In the genomic region with DNA sequence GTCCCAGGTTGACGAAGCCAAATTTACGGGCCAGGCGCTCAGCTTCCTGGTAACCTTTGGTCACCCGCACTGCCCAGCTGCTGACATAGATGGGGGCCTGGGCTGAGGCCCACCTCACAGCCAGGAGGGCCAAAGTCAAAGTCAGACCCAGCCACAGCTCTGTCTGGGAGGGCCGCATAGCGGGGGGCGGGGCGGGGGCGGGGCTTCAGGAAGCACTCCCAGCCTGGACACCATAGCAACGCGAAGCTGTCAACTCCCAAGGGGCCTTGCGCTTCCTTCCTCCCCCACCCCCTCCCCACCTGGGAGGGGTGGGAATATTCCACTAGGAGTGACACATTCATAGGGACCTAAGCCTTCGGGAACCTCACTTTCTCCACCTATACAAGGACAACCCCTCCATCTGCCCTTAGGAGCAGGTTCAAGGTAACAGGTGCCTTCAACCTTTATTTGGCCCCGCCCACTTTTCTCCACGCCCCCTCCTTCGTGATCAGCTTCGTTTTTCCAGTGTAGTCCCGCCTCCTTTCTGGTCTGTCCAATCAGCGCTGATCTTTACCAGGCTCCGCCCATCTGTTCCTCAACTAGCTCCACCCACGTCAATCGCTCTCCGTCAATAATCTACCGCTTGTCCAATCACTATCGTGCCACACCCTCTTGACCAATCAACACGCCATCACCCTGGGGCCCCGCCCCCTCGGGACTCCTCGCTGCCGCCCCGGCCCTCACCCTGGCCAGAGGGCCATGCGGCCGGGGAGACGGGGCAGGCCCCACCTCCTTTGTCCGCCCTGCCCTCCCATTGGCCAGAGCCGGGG, we compare ENCODE assay signal across 8 mouse cellular contexts. TPM values are rescaled to one million over a fixed set of nuclear protein-coding genes. Genes with fewer than 3 reads are reported as not detected.
DNase-seq lines count a peak whose midpoint lies in the region; ATAC-seq and TF ChIP-seq lines count a peak whose summit lies in the region.

A gene (minus strand): TSS at position 226 of the 809 bp plus-strand sequence.
A gene (plus strand): TSS at position 681 of the 809 bp plus-strand sequence.

- H3K27ac ChIP-seq in CH12.LX (ENCODE audit: insufficient read depth, low read depth): no peak within 1 kb of the TSS
- H3K27ac ChIP-seq in forebrain, embryonic 11.5 days (ENCODE audit: low read depth, low read length): no peak within 1 kb of the TSS
- no peak within 1 kb of the TSS for H3K27ac ChIP-seq in heart, embryonic 16.5 days (ENCODE audit: low read length)
- peak within 1 kb of the TSS; percentile 94 for H3K27ac ChIP-seq in liver, embryonic 15.5 days (replicated peaks)
- H3K27ac ChIP-seq in neural tube, embryonic 13.5 days (replicated peaks): no peak within 1 kb of the TSS
- H3K27ac ChIP-seq in testis, adult 2 months (ENCODE audit: control insufficient read depth, insufficient read depth, low read depth, low read length): peak within 1 kb of the TSS; percentile 98

- DNase-seq in CH12.LX (ENCODE audit: extremely low read depth): peak; percentile 98
- peak; percentile 98 for DNase-seq in c-Kit-positive CD71-positive TER-119-negative erythroid progenitor cells, embryonic 14.5 days (ENCODE audit: low read depth)
- DNase-seq in forebrain, embryonic 11.5 days (ENCODE audit: low spot score): peak; percentile 99
- peak; percentile 98 for DNase-seq in kidney, postnatal 36 days

- peak within 1 kb of the TSS; percentile 63 for H3K4me2 ChIP-seq in CH12.LX (ENCODE audit: insufficient read depth, low read depth, poor library complexity, severe bottlenecking)
- peak within 1 kb of the TSS; percentile 96 for H3K4me2 ChIP-seq in forebrain, embryonic 11.5 days (ENCODE audit: low read depth, low read length, severe bottlenecking)
- peak within 1 kb of the TSS; percentile 74 for H3K4me2 ChIP-seq in heart, embryonic 16.5 days (ENCODE audit: low read depth, low read length)
- peak within 1 kb of the TSS; percentile 96 for H3K4me2 ChIP-seq in liver, embryonic 15.5 days
- peak within 1 kb of the TSS; percentile 80 for H3K4me2 ChIP-seq in neural tube, embryonic 13.5 days

- H3K4me3 ChIP-seq in CH12.LX (replicated peaks in 1 of 3; ENCODE audit: low read depth in 2 of 3, low read length in 2 of 3, poor library complexity in 1 of 3): peak within 1 kb of the TSS; percentile 55 to 71 (median 55)
- peak within 1 kb of the TSS; percentile 39 for H3K4me3 ChIP-seq in forebrain, embryonic 11.5 days (ENCODE audit: low read depth, low read length)
- H3K4me3 ChIP-seq in heart, embryonic 16.5 days (ENCODE audit: low read length): peak within 1 kb of the TSS; percentile 46
- peak within 1 kb of the TSS; percentile 68 for H3K4me3 ChIP-seq in liver, embryonic 15.5 days (replicated peaks)
- peak within 1 kb of the TSS; percentile 48 for H3K4me3 ChIP-seq in neural tube, embryonic 13.5 days
- H3K4me3 ChIP-seq in testis, adult 2 months (ENCODE audit: control insufficient read depth, low read depth, low read length): peak within 1 kb of the TSS; percentile 97

- no peak; the same call in 1 of the 2 replicates for TF ChIP-seq EP300 in CH12.LX (IDR thresholded peaks at IDR 0.05; ENCODE audit: low read length)

- H3K79me2 ChIP-seq in CH12.LX (replicated peaks; ENCODE audit: control insufficient read depth, extremely low read depth, insufficient read depth, poor library complexity, severe bottlenecking): no peaks in the 10 kb centered on the region

- peaks cover 70% of the 10 kb centered on the region for H3K27me3 ChIP-seq in CH12.LX (replicated peaks)
- peaks cover 2% of the 10 kb centered on the region for H3K27me3 ChIP-seq in forebrain, embryonic 11.5 days (ENCODE audit: control insufficient read depth, insufficient read depth, low read length)
- peaks cover 15% of the 10 kb centered on the region for H3K27me3 ChIP-seq in heart, embryonic 16.5 days (ENCODE audit: control insufficient read depth, insufficient read depth, low read length)
- no peaks in the 10 kb centered on the region for H3K27me3 ChIP-seq in liver, embryonic 15.5 days
- H3K27me3 ChIP-seq in neural tube, embryonic 13.5 days: peaks cover 33% of the 10 kb centered on the region
- H3K27me3 ChIP-seq in testis, adult 2 months (ENCODE audit: control insufficient read depth, insufficient read depth, low read length): no peaks in the 10 kb centered on the region

- in situ Hi-C loops in CH12.LX (cut with MboI; ENCODE audit: low pct_ligation_motif_present, low pct_unique_long_range_greater_than_20kb, low sequenced_read_pairs): no loop called here

- peaks cover 28 to 40% of the 10 kb centered on the region in 2 experiments for H3K4me1 ChIP-seq in CH12.LX (ENCODE audit: control insufficient read depth in 1 of 2, insufficient read depth in 2 of 2)
- H3K4me1 ChIP-seq in forebrain, embryonic 11.5 days (replicated peaks; ENCODE audit: control insufficient read depth, insufficient read depth, low read length): peaks cover 7% of the 10 kb centered on the region
- peaks cover 12% of the 10 kb centered on the region; the same call in 1 of the 2 replicates for H3K4me1 ChIP-seq in heart, embryonic 16.5 days (ENCODE audit: control insufficient read depth, insufficient read depth, low read length)
- peaks cover 77% of the 10 kb centered on the region for H3K4me1 ChIP-seq in liver, embryonic 15.5 days (replicated peaks)
- peaks cover 18% of the 10 kb centered on the region for H3K4me1 ChIP-seq in neural tube, embryonic 13.5 days (replicated peaks)
- peaks cover 25% of the 10 kb centered on the region for H3K4me1 ChIP-seq in testis, adult 2 months (ENCODE audit: control insufficient read depth, insufficient read depth, low read length)

- H3K36me3 ChIP-seq in CH12.LX (replicated peaks in 1 of 2; ENCODE audit: control insufficient read depth in 1 of 2, insufficient read depth in 1 of 2, low read length in 1 of 2): peaks cover 3 to 8% of the 10 kb centered on the region in 2 experiments
- H3K36me3 ChIP-seq in forebrain, embryonic 11.5 days (ENCODE audit: control insufficient read depth, insufficient read depth, low read length): no peaks in the 10 kb centered on the region
- no peaks in the 10 kb centered on the region for H3K36me3 ChIP-seq in heart, embryonic 16.5 days (ENCODE audit: control insufficient read depth, insufficient read depth)
- peaks cover 11% of the 10 kb centered on the region for H3K36me3 ChIP-seq in liver, embryonic 15.5 days (replicated peaks)
- H3K36me3 ChIP-seq in neural tube, embryonic 13.5 days: no peaks in the 10 kb centered on the region
- no peaks in the 10 kb centered on the region for H3K36me3 ChIP-seq in testis, adult 2 months (ENCODE audit: control insufficient read depth, insufficient read depth, low read length)

- 5% methylated on average over 36 of the region's 36 CpGs for WGBS in forebrain, embryonic 11.5 days
- WGBS in heart, embryonic 16.5 days: 4% methylated on average over 36 of the region's 36 CpGs
- WGBS in liver, embryonic 15.5 days (ENCODE audit: insufficient replicate concordance): 4% methylated on average over 36 of the region's 36 CpGs
- WGBS in neural tube, embryonic 13.5 days: 5% methylated on average over 36 of the region's 36 CpGs

- no peak for TF ChIP-seq RAD21 in CH12.LX (IDR thresholded peaks at IDR 0.05; ENCODE audit: low read depth, low read length)

- peak; percentile 97 for ATAC-seq in forebrain, embryonic 11.5 days (replicated peaks; ENCODE audit: low FRiP score)
- ATAC-seq in heart, embryonic 16.5 days (replicated peaks; ENCODE audit: extremely low read depth, insufficient read depth, low FRiP score): peak; percentile 91
- ATAC-seq in liver, embryonic 15.5 days (ENCODE audit: insufficient read depth): peak; percentile 80
- ATAC-seq in neural tube, embryonic 13.5 days (ENCODE audit: low read depth): peak; percentile 92

- dilution Hi-C loops in CH12.LX (cut with MboI; ENCODE audit: extremely low pct_ligation_motif_present, extremely low pct_unique_long_range_greater_than_20kb, low sequenced_read_pairs): no loop called here

- TF ChIP-seq CTCF in CH12.LX (conservative IDR thresholded peaks at IDR 0.05 in 1 of 2, IDR thresholded peaks at IDR 0.05 in 1 of 2; ENCODE audit: low read depth in 2 of 2, low read length in 2 of 2): no peak
- TF ChIP-seq CTCF in testis, adult 2 months (IDR thresholded peaks at IDR 0.05; ENCODE audit: control insufficient read depth, insufficient read depth, insufficient replicate concordance, low read depth, low read length): no peak

- no peak for TF ChIP-seq POLR2A in CH12.LX (IDR thresholded peaks at IDR 0.05; ENCODE audit: low read depth, low read length)
- TF ChIP-seq POLR2A in testis, adult 2 months (IDR thresholded peaks at IDR 0.05; ENCODE audit: control insufficient read depth, low read depth, low read length): peak; percentile 62

- H3K9ac ChIP-seq in CH12.LX (ENCODE audit: insufficient read depth, low read depth): peak within 1 kb of the TSS; percentile 41
- H3K9ac ChIP-seq in forebrain, embryonic 11.5 days (ENCODE audit: low read length): peak within 1 kb of the TSS; percentile 57
- peak within 1 kb of the TSS; percentile 67 for H3K9ac ChIP-seq in heart, embryonic 16.5 days (ENCODE audit: low read length)
- peak within 1 kb of the TSS; percentile 65 for H3K9ac ChIP-seq in liver, embryonic 15.5 days
- peak within 1 kb of the TSS; percentile 60 for H3K9ac ChIP-seq in neural tube, embryonic 13.5 days

- H3K9me3 ChIP-seq in CH12.LX (replicated peaks; ENCODE audit: low read length): peaks cover 5% of the 10 kb centered on the region
- no peaks in the 10 kb centered on the region for H3K9me3 ChIP-seq in forebrain, embryonic 11.5 days (ENCODE audit: control insufficient read depth, low read length)
- no peaks in the 10 kb centered on the region for H3K9me3 ChIP-seq in heart, embryonic 16.5 days (replicated peaks; ENCODE audit: control insufficient read depth, low read length)
- no peaks in the 10 kb centered on the region for H3K9me3 ChIP-seq in liver, embryonic 15.5 days (replicated peaks)
- H3K9me3 ChIP-seq in neural tube, embryonic 13.5 days: no peaks in the 10 kb centered on the region

RNA-seq across cellular contexts. Expression of the first gene that starts in this region (rescaled TPM):
- total RNA-seq in CH12.LX (2012; rRNA removed) (1.1 and 1.3 TPM in 2 replicates), CH12.LX (2014; rRNA removed) (not detected in 2 replicates)
- 0.46 TPM in 1 of 2 replicates, not detected in the other for polyA plus RNA-seq in CH12.LX (2012; ENCODE audit: insufficient read length, low read depth)
- polyA plus RNA-seq in forebrain, embryonic 11.5 days (2014; fragmentation: Nextera tagmentation; extraction: Ambion mirVana): 3.8 and 4.5 TPM in 2 replicates
- polyA plus RNA-seq in heart, embryonic 16.5 days (2015; fragmentation: Nextera tagmentation; extraction: Ambion mirVana): 1.6 and 1.9 TPM in 2 replicates
- polyA plus RNA-seq in liver, embryonic 15.5 days (2015; fragmentation: Nextera tagmentation; extraction: Ambion mirVana): 3.9 and 4.1 TPM in 2 replicates
- polyA plus RNA-seq in neural tube, embryonic 13.5 days (2015; fragmentation: Nextera tagmentation; extraction: Ambion mirVana): 2.9 and 3.6 TPM in 2 replicates
- 324 and 326 TPM in 2 replicates for polyA plus RNA-seq in testis, adult 2 months (2012; rRNA removed)

RNA-seq across cellular contexts. Expression of the second gene that starts in this region (rescaled TPM):
- total RNA-seq in CH12.LX (2012; rRNA removed) (1.7 and 5.0 TPM in 2 replicates), CH12.LX (2014; rRNA removed) (0.20 and 0.48 TPM in 2 replicates)
- 5.2 and 7.5 TPM in 2 replicates for polyA plus RNA-seq in CH12.LX (2012; ENCODE audit: insufficient read length, low read depth)
- 7.0 and 8.0 TPM in 2 replicates for polyA plus RNA-seq in forebrain, embryonic 11.5 days (2014; fragmentation: Nextera tagmentation; extraction: Ambion mirVana)
- polyA plus RNA-seq in heart, embryonic 16.5 days (2015; fragmentation: Nextera tagmentation; extraction: Ambion mirVana): 1.8 and 2.6 TPM in 2 replicates
- 75.6 and 92.4 TPM in 2 replicates for polyA plus RNA-seq in liver, embryonic 15.5 days (2015; fragmentation: Nextera tagmentation; extraction: Ambion mirVana)
- polyA plus RNA-seq in neural tube, embryonic 13.5 days (2015; fragmentation: Nextera tagmentation; extraction: Ambion mirVana): 3.3 and 4.5 TPM in 2 replicates
- polyA plus RNA-seq in testis, adult 2 months (2012; rRNA removed): 698 and 732 TPM in 2 replicates

Comparison
In these comparisons a context has a peak if more than half of its experiments do, and no peak if none do; other contexts are left out.
1. RNA of the first gene that starts in this region (polyA plus RNA-seq): 324 to 326 TPM in testis, adult 2 months; 3.9 to 4.1 TPM in liver, embryonic 15.5 days, 3.8 to 4.5 TPM in forebrain, embryonic 11.5 days, 2.9 to 3.6 TPM in neural tube, embryonic 13.5 days, 1.6 to 1.9 TPM in heart, embryonic 16.5 days and 0.46 TPM in CH12.LX; every median in the first group is over 10 times any median in the second.
2. H3K27ac ChIP-seq: peak in liver, embryonic 15.5 days (single experiment) and testis, adult 2 months (single experiment); none in CH12.LX (single experiment), forebrain, embryonic 11.5 days (single experiment), heart, embryonic 16.5 days (single experiment) and neural tube, embryonic 13.5 days (single experiment).
3. H3K4me3 ChIP-seq: peak in every context shown above with its lines; median percentile 97 in testis, adult 2 months; 68 in liver, embryonic 15.5 days; 55 in CH12.LX; 48 in neural tube, embryonic 13.5 days; 46 in heart, embryonic 16.5 days; 39 in forebrain, embryonic 11.5 days.
4. Peak in every context shown above with its lines, with median percentiles within 50 percentile points of each other: DNase-seq, H3K4me2 ChIP-seq, H3K9ac ChIP-seq and ATAC-seq.